Mouse (Mus musculus) bone marrow macrophage, adult 2 months (primary cell): ENCODE data around the gene Poldip2.

Source experiments
- CTCF ChIP-seq: IDR thresholded peaks from 2 replicates; pipeline ENCODE4 v1.5.1; 2012; ENCODE audit warnings: low read depth, mild to moderate bottlenecking, low read length, moderate library complexity
- POLR2A ChIP-seq: IDR thresholded peaks from 2 replicates; pipeline ENCODE4 v1.6.1; 2012; ENCODE audit warnings: mild to moderate bottlenecking, low read depth, low read length, borderline replicate concordance

DNA sequence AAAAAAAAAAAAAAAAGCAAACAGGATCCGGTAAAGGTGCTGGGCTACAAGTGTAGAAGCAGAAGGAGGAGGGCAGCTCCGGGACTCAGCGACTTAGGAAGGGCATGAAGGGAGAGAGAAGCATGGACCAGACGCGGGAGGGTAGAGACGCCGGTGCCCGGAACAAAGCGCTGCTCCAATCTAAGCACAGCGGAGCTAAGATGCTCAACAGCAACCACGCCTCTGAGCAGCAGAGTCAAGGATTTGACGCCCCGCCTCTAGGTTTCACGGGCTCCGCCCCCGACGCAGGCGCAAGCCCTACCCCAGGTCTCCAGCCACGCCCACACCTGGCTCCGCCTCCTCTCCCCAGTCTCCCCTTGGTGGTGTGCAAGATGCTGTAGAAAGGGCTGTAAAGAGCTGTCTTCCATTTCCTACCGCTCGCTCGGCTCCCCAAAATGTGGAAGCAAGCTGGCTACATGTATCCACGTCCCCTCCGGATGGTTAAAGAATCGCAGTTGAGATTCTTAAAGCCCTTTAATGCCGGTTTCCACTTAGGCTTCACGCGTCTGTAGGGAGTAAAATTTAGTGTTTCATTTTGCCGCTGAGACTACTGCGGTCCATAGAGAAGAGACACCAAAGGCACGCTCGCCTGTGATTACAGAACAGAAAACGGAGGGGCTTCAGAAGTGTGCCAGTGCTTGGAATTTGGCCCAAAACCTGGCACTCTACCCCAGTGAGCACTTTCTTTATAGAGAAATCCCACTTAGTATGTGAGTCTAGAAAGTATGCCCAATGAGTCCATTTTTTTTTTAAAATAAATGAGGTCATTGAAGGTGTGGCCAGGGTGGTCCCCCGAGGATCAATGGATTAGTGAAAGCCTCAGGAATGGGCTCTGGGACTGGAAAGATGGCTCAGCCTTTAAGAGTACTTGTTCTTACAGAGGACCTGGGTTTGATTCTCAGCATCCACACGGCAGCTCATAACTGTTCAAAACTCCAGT lies 14.2 kb upstream of the Poldip2 start, which contains the start of gene Sarm1:
- TF ChIP-seq CTCF (no peak), POLR2A (no peak)
